Mouse (Mus musculus) kidney, embryonic 15.5 days (tissue): ENCODE measurements around the gene Cnot11. TPM values are rescaled to one million over a fixed set of nuclear protein-coding genes. Genes with fewer than 3 reads are reported as not detected.
A peak's percentile ranks its signal among the peaks of the same experiment; 100 is the strongest.

Experiments
- ATAC-seq: fragments of 200-750 bp; cut with Nextera tagmentation; replicated peaks from 2 replicates; pipeline ENCODE4 v1.8.0; 2017; ENCODE audit warnings: moderate TSS enrichment; ENCODE audit not compliant: low FRiP score
- H3K27ac ChIP-seq: fragments of 300-500 bp; sonication (generic); 2 replicates; pipeline ENCODE4 v1.5.1; 2015; ENCODE audit warnings: mild to moderate bottlenecking, inconsistent platforms
- H3K27me3 ChIP-seq: fragments of 300-500 bp; sonication (generic); 2 replicates; pipeline ENCODE4 v1.6.1; 2015; ENCODE audit warnings: inconsistent platforms
- H3K36me3 ChIP-seq: fragments of 300-500 bp; sonication (generic); 2 replicates; pipeline ENCODE4 v1.6.1; 2015; ENCODE audit warnings: inconsistent platforms
- H3K4me1 ChIP-seq: fragments of 300-500 bp; sonication (generic); 2 replicates; pipeline ENCODE4 v1.6.1; 2015; ENCODE audit warnings: inconsistent platforms
- H3K4me2 ChIP-seq: fragments of 300-500 bp; sonication (generic); 2 replicates; pipeline ENCODE4 v1.6.1; 2015; ENCODE audit warnings: moderate library complexity, mild to moderate bottlenecking, inconsistent platforms
- H3K4me3 ChIP-seq: fragments of 300-500 bp; sonication (generic); replicated peaks from 2 replicates; pipeline ENCODE4 v1.5.1; 2015; ENCODE audit warnings: mild to moderate bottlenecking, inconsistent platforms
- H3K9ac ChIP-seq: fragments of 300-500 bp; sonication (generic); 2 replicates; pipeline ENCODE4 v1.6.1; 2015; ENCODE audit warnings: mild to moderate bottlenecking, inconsistent platforms
- H3K9me3 ChIP-seq: fragments of 300-500 bp; sonication (generic); replicated peaks from 2 replicates; pipeline ENCODE4 v1.6.1; 2016; ENCODE audit warnings: inconsistent platforms
- WGBS: fragments of 180-500 bp; shearing (Covaris S2); methylation state at CpG from one replicate; pipeline ENCODE4 v1.1.7; 2015; ENCODE audit warnings: mixed read lengths; 5-methylcytosine and 5-hydroxymethylcytosine counted together
- polyA plus RNA-seq: library from polyadenylated mRNA; unstranded; fragments of >200 nt; fragmentation: Nextera tagmentation; extraction: Ambion mirVana; gene quantifications from 2 replicates; pipeline ENCODE4 v1.2.1, GENCODE M21; 2015

Gene Cnot11
- polyA plus RNA-seq, 1 experiment from 2014 or later: 24.4 TPM

DNA sequence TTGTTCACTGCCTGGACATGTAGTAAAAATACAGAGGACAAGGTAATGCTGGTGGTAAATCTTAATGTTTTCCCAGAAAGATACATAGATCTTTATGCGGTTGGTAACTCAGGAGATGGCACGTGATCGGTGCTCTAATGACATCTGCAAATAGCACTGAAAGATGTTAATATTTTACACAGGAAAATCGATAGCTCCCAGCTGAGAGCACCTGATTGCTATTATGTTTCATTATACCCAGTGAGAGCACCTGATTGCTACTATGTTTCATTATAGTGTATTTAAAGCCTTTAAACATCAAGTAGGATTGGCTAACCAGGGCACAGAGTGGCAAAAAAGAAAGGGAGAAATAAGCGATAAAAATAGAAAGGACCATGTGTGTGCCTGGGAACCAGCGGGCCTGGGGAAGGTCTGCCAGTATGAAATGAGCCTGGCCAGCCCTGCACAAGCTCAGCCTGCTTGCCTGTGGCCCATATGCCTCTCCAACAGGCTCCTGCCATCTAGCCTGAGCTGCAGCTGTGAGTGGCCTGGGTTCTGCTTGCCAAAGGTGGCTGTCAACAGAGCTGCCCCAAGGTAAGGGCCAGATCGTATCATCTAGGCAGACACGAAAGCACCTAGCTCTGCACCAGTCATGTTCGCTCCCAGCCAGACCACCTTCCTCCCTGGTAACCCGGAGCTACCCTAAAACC, 19.3 kb upstream of the Cnot11 start:
- no peak for ATAC-seq

DNA sequence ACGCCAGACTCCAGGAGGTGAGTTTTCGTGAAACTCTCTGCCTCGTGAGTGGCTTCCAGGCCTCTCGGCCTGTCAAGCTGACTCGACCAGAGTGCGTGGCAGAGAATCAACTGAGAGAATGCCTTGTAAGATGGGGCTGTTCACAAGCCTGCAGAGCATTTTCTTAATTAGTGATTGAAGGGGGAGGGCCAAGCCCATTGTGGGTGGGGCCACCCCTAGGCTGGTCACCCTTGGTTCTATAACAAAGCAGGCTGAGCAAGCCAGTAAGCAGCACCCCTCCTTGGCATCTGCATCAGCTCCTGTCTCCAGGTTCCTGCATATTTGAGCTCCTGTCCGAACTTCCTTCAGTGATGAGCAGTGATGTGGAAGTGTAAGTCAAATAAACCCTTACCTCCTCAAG, 13.5 kb upstream of the Cnot11 start:
- no peak overlapping the region for H3K4me2 ChIP-seq
- H3K4me3 ChIP-seq: no peak overlapping the region
- H3K27me3 ChIP-seq: no peaks in the 10 kb centered on the region
- no peak overlapping the region for H3K9ac ChIP-seq
- WGBS: 88% methylated on average over 7 of the region's 7 CpGs
- no peaks in the 10 kb centered on the region for H3K36me3 ChIP-seq
- no peaks in the 10 kb centered on the region for H3K9me3 ChIP-seq
- ATAC-seq: no peak
- no peaks in the 10 kb centered on the region for H3K4me1 ChIP-seq
- H3K27ac ChIP-seq: no peak overlapping the region

More for the DNA sequence above, 19.3 kb upstream of the Cnot11 start:
- Histone ChIP-seq H3K27me3 (no peaks in the 10 kb centered on the region), H3K4me2 (no peak overlapping the region), H3K9ac (no peak overlapping the region), H3K4me1 (no peaks in the 10 kb centered on the region), H3K9me3 (no peaks in the 10 kb centered on the region), H3K36me3 (no peaks in the 10 kb centered on the region), H3K27ac (no peak overlapping the region), H3K4me3 (no peak overlapping the region)
- 85% methylated on average over 10 of the region's 10 CpGs for whole genome bisulfite sequencing

DNA sequence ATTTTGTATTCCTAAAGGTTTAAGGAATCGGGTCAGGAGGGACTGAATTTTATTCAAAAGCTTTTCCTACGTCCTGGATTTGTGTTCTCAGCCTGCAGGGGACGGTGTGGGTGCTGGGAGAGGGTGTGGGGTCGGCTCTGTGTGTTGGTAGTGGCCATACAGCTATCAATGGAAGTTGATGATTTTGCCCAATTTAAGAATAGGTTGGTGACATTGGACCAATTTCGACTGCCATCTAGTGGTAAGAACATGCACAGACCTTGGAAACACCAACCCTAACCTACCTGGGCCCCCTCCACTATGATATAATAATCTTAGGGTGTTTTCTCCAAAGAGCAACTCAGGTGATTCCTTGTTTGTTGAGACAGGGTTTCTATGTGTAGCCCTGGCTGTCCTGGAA, 12.3 kb upstream of the Cnot11 start:
- ATAC-seq: no peak
- H3K9me3 ChIP-seq: no peaks in the 10 kb centered on the region
- H3K9ac ChIP-seq: no peak overlapping the region
- no peaks in the 10 kb centered on the region for H3K4me1 ChIP-seq
- H3K4me2 ChIP-seq: no peak overlapping the region
- no peaks in the 10 kb centered on the region for H3K36me3 ChIP-seq
- no peak overlapping the region for H3K27ac ChIP-seq
- H3K4me3 ChIP-seq: no peak overlapping the region
- no peaks in the 10 kb centered on the region for H3K27me3 ChIP-seq
- WGBS: 28% methylated on average over 5 of the region's 5 CpGs

DNA sequence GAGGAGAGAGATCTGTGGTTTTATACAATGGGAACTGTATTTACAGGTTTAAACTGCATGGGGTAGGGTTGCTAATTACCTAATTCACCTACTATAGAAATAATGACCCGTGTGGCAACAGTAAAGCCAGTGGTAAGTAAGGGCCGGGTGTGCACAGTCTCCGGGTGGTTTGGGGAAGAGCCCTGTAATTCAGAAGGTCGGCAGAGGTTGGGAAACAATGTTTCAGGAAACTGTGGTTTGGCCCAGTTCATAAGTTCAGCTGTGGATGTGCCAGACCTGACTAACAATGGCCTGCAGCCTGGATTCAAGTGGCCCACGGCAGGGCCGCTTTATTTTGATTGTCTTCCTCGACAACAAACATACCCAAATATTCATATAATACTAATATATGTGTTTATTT, 9.0 kb upstream of the Cnot11 start:
- no peak overlapping the region for H3K9ac ChIP-seq

DNA sequence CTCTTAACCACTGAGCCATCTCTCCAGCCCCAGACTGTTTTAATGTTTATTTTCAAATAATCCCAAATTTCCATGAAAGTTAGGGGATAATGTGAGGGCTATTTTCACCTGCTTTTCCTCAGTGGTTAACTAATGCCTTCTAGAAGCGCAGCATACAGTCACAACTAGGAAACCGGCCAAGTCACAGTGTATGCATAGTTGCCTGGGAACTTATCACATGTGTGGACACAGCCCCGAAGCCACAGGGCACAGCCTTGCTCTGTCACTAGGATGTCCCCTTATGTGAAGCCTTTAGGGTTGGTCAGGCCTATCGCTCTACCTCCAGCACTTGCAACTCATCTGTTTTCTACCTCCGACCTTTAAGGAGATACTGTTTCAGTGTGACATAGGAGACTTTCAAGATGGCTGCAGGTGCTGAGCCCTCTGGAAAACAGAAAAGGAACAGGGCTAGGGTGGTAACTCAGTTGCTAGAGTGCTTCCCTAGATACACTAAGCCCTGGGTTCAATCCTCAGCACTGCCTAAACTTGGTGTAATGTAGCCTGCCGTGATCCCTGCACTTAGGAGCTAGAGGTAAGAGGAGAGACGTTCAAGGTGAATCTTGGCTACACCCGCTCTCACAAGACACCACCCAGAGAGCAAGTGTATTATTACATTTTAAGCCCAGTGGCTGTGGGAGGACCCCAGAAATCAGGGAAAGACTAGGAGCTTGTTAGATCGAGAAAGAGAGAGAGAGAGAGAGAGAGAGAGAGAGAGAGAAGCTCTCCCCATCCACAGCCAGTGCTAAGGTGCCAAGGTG, 8.2 kb upstream of the Cnot11 start:
- no peaks in the 10 kb centered on the region for H3K27me3 ChIP-seq
- 77% methylated on average over 9 of the region's 9 CpGs for WGBS
- no peaks in the 10 kb centered on the region for H3K36me3 ChIP-seq

More for the DNA sequence above, 9.0 kb upstream of the Cnot11 start:
- Histone ChIP-seq H3K9me3 (no peaks in the 10 kb centered on the region), H3K27me3 (no peaks in the 10 kb centered on the region), H3K27ac (no peak overlapping the region), H3K36me3 (no peaks in the 10 kb centered on the region), H3K4me3 (no peak overlapping the region), H3K4me2 (no peak overlapping the region), H3K4me1 (0 out of 2 replicates have a peak, but pooled peaks cover 2% of the 10 kb centered on the region)
- no peak for ATAC-seq
- WGBS: 67% methylated on average over 7 of the region's 7 CpGs

DNA sequence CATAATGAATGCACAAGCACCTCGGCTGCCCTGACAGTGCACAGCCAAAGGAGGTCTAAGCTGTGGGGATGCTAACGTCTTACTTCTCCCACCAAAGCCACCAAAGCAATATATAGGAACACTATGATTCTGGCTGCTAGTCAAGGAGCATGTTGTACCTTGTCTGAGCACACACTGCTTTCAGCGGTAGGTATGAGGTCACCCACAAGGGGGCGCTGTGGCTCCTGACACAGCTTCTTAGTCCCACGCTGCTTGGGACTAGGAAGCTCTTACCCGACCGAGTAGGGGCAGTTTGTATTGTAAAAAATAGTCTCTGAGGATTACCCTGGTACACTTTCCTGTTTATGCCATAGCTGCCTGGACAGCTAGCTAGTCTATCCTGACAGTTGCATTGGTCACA, 7.4 kb upstream of the Cnot11 start:
- Histone ChIP-seq H3K27ac (no peak overlapping the region), H3K36me3 (no peaks in the 10 kb centered on the region), H3K4me1 (0 out of 2 replicates have a peak, but pooled peaks cover 2% of the 10 kb centered on the region), H3K9ac (no peak overlapping the region), H3K4me3 (no peak overlapping the region), H3K4me2 (no peak overlapping the region), H3K9me3 (no peaks in the 10 kb centered on the region), H3K27me3 (no peaks in the 10 kb centered on the region)
- ATAC-seq: no peak
- WGBS: 12% methylated on average over 7 of the region's 7 CpGs

More for the DNA sequence above, 8.2 kb upstream of the Cnot11 start:
- H3K9me3 ChIP-seq: no peaks in the 10 kb centered on the region
- no peak overlapping the region for H3K27ac ChIP-seq
- H3K4me2 ChIP-seq: no peak overlapping the region
- H3K9ac ChIP-seq: no peak overlapping the region
- no peak overlapping the region for H3K4me3 ChIP-seq
- H3K4me1 ChIP-seq: 0 out of 2 replicates have a peak, but pooled peaks cover 2% of the 10 kb centered on the region
- ATAC-seq: no peak

DNA sequence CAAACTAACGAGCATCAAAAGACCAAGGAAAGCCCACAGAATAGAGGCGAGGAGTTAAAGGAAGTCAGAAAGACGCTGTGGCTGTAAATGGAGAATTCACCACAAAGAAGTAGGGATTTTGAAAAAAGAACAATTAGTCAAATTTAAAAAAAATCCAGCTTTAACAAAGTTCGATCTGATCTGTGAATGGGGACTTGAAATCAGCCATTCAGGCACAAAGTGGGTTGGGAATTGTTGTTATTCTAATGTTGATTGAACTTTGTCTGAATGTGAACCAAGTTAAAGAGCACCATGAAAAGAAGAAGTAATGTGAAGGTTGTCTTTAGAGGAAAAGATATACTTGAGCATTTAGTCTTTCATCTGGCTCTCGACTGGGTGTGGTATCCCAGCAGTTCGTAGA, 6.5 kb upstream of the Cnot11 start:
- H3K4me2 ChIP-seq: no peak overlapping the region
- WGBS: 65% methylated on average over 6 of the region's 6 CpGs

DNA sequence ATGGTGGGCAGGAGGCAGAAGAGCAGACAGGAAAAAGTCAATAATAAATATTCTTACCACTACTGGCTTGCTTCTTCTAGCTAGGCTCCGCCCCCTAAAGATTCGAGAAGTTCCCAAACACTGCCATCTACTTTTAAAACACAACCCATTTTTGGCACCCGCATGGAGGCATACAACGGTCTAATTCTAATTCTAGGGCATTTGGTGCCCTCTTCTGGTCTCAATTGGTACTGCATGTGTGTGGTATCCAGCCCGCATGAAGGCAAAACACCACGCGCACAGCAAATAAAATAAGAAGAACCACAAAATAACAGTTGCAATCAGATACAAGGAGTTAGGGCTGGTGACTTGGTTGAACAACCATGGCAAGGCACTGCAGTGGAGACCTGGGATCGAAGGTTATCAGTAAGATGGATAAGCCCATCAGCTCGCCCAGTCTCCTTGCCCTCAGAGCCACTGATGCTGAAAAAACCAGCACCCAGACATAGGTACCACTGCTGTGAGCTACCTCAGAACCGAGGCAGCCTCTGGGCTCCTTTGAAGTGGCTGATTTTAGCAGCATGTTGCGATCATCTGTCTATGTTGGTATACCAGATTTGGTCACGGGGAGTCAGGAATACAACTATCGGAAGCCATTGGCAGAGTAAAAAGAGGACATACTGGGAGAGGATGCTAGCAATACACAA, 4.4 kb upstream of the Cnot11 start:
- WGBS: 42% methylated on average over 13 of the region's 13 CpGs
- 0 out of 2 replicates have a peak, but pooled peaks cover 5% of the 10 kb centered on the region for H3K4me1 ChIP-seq
- H3K36me3 ChIP-seq: no peaks in the 10 kb centered on the region
- no peak overlapping the region for H3K9ac ChIP-seq
- no peak for ATAC-seq
- no peak overlapping the region for H3K4me3 ChIP-seq
- H3K27me3 ChIP-seq: no peaks in the 10 kb centered on the region
- no peak overlapping the region for H3K27ac ChIP-seq
- H3K4me2 ChIP-seq: no peak overlapping the region
- H3K9me3 ChIP-seq: no peaks in the 10 kb centered on the region

More for the DNA sequence above, 6.5 kb upstream of the Cnot11 start:
- Histone ChIP-seq H3K4me1 (0 out of 2 replicates have a peak, but pooled peaks cover 2% of the 10 kb centered on the region), H3K27ac (no peak overlapping the region), H3K9ac (no peak overlapping the region), H3K4me3 (no peak overlapping the region), H3K9me3 (no peaks in the 10 kb centered on the region), H3K27me3 (no peaks in the 10 kb centered on the region), H3K36me3 (no peaks in the 10 kb centered on the region)
- no peak for ATAC-seq

DNA sequence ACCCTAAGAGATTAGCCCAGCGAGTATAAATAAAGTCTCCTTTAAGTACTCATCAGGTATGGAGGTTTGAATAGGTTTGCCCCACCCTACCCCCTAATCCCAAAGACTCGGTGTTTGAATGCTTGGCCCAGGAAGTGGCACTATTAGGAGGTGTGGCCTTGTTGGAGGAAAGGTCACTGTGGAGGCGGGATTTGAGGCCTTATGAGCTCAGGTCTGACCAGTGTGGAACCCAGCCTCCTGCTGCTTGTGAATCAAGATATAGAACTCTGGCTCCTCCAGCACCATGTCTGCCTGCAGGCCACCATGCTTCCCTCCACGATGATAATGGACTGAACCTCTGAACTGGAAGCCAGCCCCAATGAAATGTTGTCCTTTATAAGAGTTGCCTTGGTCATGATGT, 3.8 kb upstream of the Cnot11 start:
- Histone ChIP-seq H3K27ac (no peak overlapping the region), H3K4me1 (0 out of 2 replicates have a peak, but pooled peaks cover 5% of the 10 kb centered on the region), H3K4me2 (no peak overlapping the region), H3K4me3 (no peak overlapping the region), H3K36me3 (no peaks in the 10 kb centered on the region), H3K9me3 (no peaks in the 10 kb centered on the region), H3K27me3 (no peaks in the 10 kb centered on the region), H3K9ac (no peak overlapping the region)
- WGBS: 74% methylated on average over 4 of the region's 4 CpGs
- no peak for ATAC-seq

DNA sequence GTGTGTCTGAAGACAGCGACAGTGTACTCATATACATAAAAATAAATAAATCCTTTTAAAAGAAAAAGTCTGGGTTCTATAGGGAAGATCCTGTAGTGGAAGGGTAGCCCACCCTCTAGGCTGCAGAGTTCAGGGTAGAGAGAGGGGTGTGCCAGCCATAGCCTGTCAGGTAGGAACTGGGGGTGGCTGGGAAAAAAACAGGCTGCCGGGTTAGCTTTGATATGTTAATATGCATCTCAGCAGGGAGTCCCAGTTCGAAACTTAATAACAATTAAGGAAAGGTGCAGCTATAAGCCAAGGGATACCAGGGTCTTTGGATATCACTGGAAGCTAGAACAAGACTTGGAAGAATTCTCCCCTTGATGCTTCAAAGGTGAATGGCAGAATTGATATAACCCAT, 875 bp upstream of the Cnot11 start:
- no peak overlapping the region for H3K4me3 ChIP-seq
- peaks cover 14% of the 10 kb centered on the region for H3K36me3 ChIP-seq
- 38% methylated on average over 3 of the region's 3 CpGs for WGBS
- no peak for ATAC-seq
- no peaks in the 10 kb centered on the region for H3K9me3 ChIP-seq
- no peaks in the 10 kb centered on the region for H3K27me3 ChIP-seq
- H3K9ac ChIP-seq: no peak overlapping the region
- no peak overlapping the region for H3K4me2 ChIP-seq
- H3K4me1 ChIP-seq: peaks cover 18% of the 10 kb centered on the region
- no peak overlapping the region for H3K27ac ChIP-seq

DNA sequence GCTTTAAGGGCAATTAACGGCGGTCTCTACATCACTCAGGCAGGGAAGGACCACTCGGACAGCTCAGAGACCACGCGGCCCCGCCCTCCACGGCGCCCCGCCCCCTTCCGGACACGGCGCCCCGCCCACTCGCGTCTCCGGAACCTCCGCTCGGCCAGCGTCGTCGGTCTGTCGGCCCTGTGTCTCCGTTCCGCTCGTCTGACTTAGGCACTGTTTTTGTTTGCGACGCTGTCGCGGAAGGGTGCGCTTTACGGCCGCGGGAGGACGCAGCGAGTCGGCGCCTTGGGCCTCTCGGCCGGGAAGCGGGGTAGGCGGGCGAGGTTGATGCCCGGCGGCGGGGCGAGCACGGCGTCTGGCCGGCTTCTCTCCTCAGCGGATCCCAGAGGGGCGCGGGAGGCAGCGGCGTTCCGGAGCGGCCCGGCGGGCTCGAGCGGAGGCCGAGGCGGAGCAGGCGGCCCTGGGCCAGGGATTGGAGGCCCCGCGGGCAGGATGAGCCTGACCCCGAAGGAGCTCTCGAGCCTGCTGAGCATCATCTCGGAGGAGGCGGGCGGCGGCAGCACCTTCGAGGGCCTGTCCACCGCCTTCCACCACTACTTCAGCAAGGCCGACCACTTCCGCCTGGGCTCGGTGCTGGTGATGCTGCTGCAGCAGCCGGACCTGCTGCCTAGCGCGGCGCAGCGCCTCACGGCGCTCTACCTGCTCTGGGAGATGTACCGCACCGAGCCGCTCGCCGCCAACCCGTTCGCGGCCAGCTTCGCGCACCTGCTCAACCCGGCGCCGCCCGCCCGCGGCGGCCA, 921 bp downstream of the Cnot11 start:
- peaks cover 32% of the 10 kb centered on the region for H3K36me3 ChIP-seq
- peak overlapping the region; percentile 84 for H3K9ac ChIP-seq
- H3K4me1 ChIP-seq: peaks cover 15% of the 10 kb centered on the region
- H3K4me2 ChIP-seq: peak overlapping the region; percentile 79
- WGBS: under 1% methylated on average over 100 of the region's 100 CpGs
- H3K9me3 ChIP-seq: peaks cover 8% of the 10 kb centered on the region; the same call in 1 of the 2 replicates
- H3K27me3 ChIP-seq: no peaks in the 10 kb centered on the region
- ATAC-seq: peak; percentile 94
- peak overlapping the region; percentile 71 for H3K4me3 ChIP-seq
- H3K27ac ChIP-seq: peak overlapping the region; percentile 94
